Mouse (Mus musculus) granulocyte monocyte progenitor cell, adult 5-6 weeks (primary cell): Measurements from ENCODE around the gene B230104I21Rik. TPM values are rescaled to one million over a fixed set of nuclear protein-coding genes. Genes with fewer than 3 reads are reported as not detected.

Source experiments
- ATAC-seq: replicated peaks from 2 replicates; pipeline ENCODE4 v1.8.0; 2016; ENCODE audit warnings: mild to moderate bottlenecking, moderate TSS enrichment, inconsistent platforms; ENCODE audit not compliant: poor library complexity, severe bottlenecking
- total RNA-seq, 2 experiments: library from RNA; stranded (forward) in 1 of 2; stranded (reverse) in 1 of 2; fragments of 200-712, 200-1000 nt in 1 of 2; fragments of >200 nt in 1 of 2; fragmentation: Nextera tagmentation in 1 of 2; gene quantifications; 2 replicates each; pipeline ENCODE4 v1.2.3; 2014 to 2017

The B230104I21Rik gene
- total RNA-seq (2014; fragmentation: Nextera tagmentation) (not detected in 2 replicates), total RNA-seq (2017) (not detected in 2 replicates)

GRCm38 (mm10) chr4:154335761-154336160, at the start of gene B230104I21Rik:
Gene B230104I21Rik, plus strand, starts transcription at chr4:154336127.
- ATAC-seq: no peak

GRCm38 (mm10) chr4:154293735-154294201, 42.2 kb upstream of the B230104I21Rik start:
- ATAC-seq: no peak

GRCm38 (mm10) chr4:154294262-154294731, 41.6 kb upstream of the B230104I21Rik start:
- no peak for ATAC-seq

GRCm38 (mm10) chr4:154297761-154298160, 38.2 kb upstream of the B230104I21Rik start:
- ATAC-seq: peak; percentile 16; the same call in 1 of the 2 replicates

- ATAC-seq: peak; percentile 32; the same call in 1 of the 2 replicates
These were observed 36.2 kb upstream of the B230104I21Rik start for GRCm38 (mm10) chr4:154299541-154300271.

GRCm38 (mm10) chr4:154301466-154301881, 34.5 kb upstream of the B230104I21Rik start, which contains the start of gene Arhgef16:
Gene Arhgef16, minus strand, starts transcription at chr4:154301676.
- ATAC-seq: peak; percentile 86

GRCm38 (mm10) chr4:154309131-154309530, 26.8 kb upstream of the B230104I21Rik start:
- ATAC-seq: 0 out of 2 replicates have a peak, but pooled peaks have one; percentile 22

GRCm38 (mm10) chr4:154310576-154311262, 25.2 kb upstream of the B230104I21Rik start:
- ATAC-seq: no peak

- ATAC-seq: no peak
These were observed 23.6 kb upstream of the B230104I21Rik start for GRCm38 (mm10) chr4:154312143-154312812.

GRCm38 (mm10) chr4:154312935-154313621, 22.8 kb upstream of the B230104I21Rik start:
- no peak for ATAC-seq

GRCm38 (mm10) chr4:154313622-154313967, 22.3 kb upstream of the B230104I21Rik start:
- no peak for ATAC-seq

GRCm38 (mm10) chr4:154325410-154325809, 10.5 kb upstream of the B230104I21Rik start:
- ATAC-seq: no peak

- no peak for ATAC-seq
These were observed 7.5 kb upstream of the B230104I21Rik start for GRCm38 (mm10) chr4:154328431-154328830.

- peak; percentile 68 for ATAC-seq
These were observed 7.1 kb upstream of the B230104I21Rik start for GRCm38 (mm10) chr4:154328836-154329235.

- ATAC-seq: no peak
These were observed 5.9 kb upstream of the B230104I21Rik start for GRCm38 (mm10) chr4:154330001-154330400.

GRCm38 (mm10) chr4:154331271-154331670, 4.7 kb upstream of the B230104I21Rik start:
- ATAC-seq: no peak

GRCm38 (mm10) chr4:154333300-154333699, 2.6 kb upstream of the B230104I21Rik start:
- ATAC-seq: no peak

GRCm38 (mm10) chr4:154334699-154335402, 1.1 kb upstream of the B230104I21Rik start:
- ATAC-seq: peak; percentile 43; the same call in 1 of the 2 replicates

- ATAC-seq: no peak
These were observed 723 bp downstream of the B230104I21Rik start for GRCm38 (mm10) chr4:154336650-154337049.
